In genomic region chr2:132701451-132701886, GRCm38 (mm10) we compare ENCODE assay signal across 8 mouse cellular contexts. TPM values are rescaled to one million over a fixed set of nuclear protein-coding genes. Genes with fewer than 3 reads are reported as not detected.
A peak's percentile ranks its signal among the peaks of the same experiment; 100 is the strongest.
DNase-seq lines count a peak whose midpoint lies in the region; ATAC-seq lines count a peak whose summit lies in the region.

No protein-coding gene starts in this region.

- ATAC-seq in frontal cortex, adult (ENCODE audit: low TSS enrichment), result peak; percentile 71

- intact Hi-C loops in left cerebral cortex, postnatal 36 days (cut with DNase I), result loop anchor here (2.0 to 5.0 kb wide), 2 partner anchors 124 to 185 kb away; no protein-coding TSS in a partner anchor

- peak; percentile 46 to 75 for DNase-seq in spleen, adult 18-20 months
- DNase-seq in spleen, adult 12 weeks (ENCODE audit: low spot score), result no peak
- DNase-seq in cerebellum, adult 9-10 months, result peak; percentile 82
- DNase-seq in induced T-regulatory cell, adult 2 months (ENCODE audit: low read depth), result peak; percentile 81
- peak; percentile 48 to 74 for DNase-seq in left cerebral cortex, postnatal 36 days (ENCODE audit: low spot score in 2 of 2)
- DNase-seq in mesoderm, embryonic 11.5 days (ENCODE audit: low read depth, low spot score), result peak; percentile 63
- peak; percentile 77 for DNase-seq in right cerebral cortex, postnatal 4 days

RNA-seq across cellular contexts. Expression of gene Shld1, which starts 14.7 kb away (rescaled TPM):
- total RNA-seq in left cerebral cortex, postnatal 36 days (2021), result 10 to 100 TPM; 10.2 to 10.9 TPM
